Mouse (Mus musculus): Measurements from ENCODE around the gene Znrd1as. TPM values are rescaled to one million over a fixed set of nuclear protein-coding genes. Genes with fewer than 3 reads are reported as not detected.
A peak's percentile ranks its signal among the peaks of the same experiment; 100 is the strongest.
"Not testable (repeated sequence)": the region's sequence is repeated elsewhere in the genome, so short reads cannot be mapped to it uniquely, and the experiment has no call there.

The Znrd1as gene
- polyA plus RNA-seq, 1 experiment from 2014 or later: 6.0 TPM

DNA sequence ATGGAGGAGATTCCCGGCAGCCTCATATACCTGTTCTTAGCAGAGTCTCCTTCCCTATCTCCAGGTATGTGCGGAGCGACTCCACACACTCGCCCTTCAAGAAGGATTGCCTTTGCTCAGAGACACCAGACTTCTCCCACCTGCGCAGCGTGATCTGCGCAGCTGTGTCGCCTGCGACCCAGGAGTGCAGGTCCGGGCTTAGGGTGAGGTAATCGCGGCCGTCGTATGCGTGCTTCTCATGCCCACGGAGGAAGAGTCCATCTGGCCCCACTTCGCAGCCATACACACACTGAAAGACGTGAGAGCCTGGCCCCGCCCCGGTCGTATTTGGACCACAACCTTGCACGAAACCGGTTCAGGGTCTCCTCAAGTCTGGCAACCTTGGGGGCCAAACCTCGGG lies 30.1 kb downstream of the Znrd1as start:
- Histone ChIP-seq H3K27me3 (peaks cover 29% of the 10 kb centered on the region), H3K9me3 (replicated peaks) (no peaks in the 10 kb centered on the region), H3K9ac (no peak overlapping the region), H3K36me3 (ENCODE audit: poor library complexity, severe bottlenecking) (no peaks in the 10 kb centered on the region), H3K27ac (no peak overlapping the region), H3K4me2 (peak overlapping the region; percentile 28), H3K4me3 (no peak overlapping the region), H3K4me1 (no peaks in the 10 kb centered on the region)
- 6% methylated on average over 24 of the region's 24 CpGs for WGBS
- no peak for ATAC-seq

DNA sequence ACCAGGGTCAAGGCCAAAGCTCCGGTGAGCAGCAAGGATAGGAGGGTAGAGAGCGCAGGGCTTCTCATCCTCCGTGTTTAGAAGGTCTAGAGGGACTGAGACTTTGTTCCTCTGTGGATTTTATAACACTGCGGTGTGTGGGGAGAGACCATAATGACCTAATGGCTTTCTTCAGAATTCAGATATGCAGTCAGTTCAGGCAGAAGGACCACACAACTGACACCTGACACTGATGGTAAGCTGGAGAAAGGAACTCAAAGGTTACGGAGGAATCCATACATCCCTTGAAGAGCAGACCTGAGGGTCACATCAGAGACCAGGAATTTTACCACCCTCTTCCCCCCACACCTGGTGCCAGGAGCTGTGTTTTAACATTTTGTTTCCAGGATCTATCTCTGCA lies 31.0 kb downstream of the Znrd1as start, which contains the start of gene H2-M5:
H2-M5 (minus strand) TSS at position 101 of the 400 bp plus-strand sequence.
- no peak within 1 kb of the TSS for H3K27ac ChIP-seq
- peaks cover 29% of the 10 kb centered on the region for H3K27me3 ChIP-seq
- no peak within 1 kb of the TSS for H3K9ac ChIP-seq
- H3K4me3 ChIP-seq: no peak within 1 kb of the TSS
- no peaks in the 10 kb centered on the region for H3K9me3 ChIP-seq (replicated peaks)
- ATAC-seq: no peak
- no peaks in the 10 kb centered on the region for H3K4me1 ChIP-seq
- no peaks in the 10 kb centered on the region for H3K36me3 ChIP-seq (ENCODE audit: poor library complexity, severe bottlenecking)
- H3K4me2 ChIP-seq: peak within 1 kb of the TSS; percentile 28
- 23% methylated on average over 5 of the region's 5 CpGs for WGBS

GRCm38 (mm10) chr17:36990630-36991029 lies 32.2 kb downstream of the Znrd1as start:
- not testable (repeated sequence) for H3K9me3 ChIP-seq (replicated peaks); H3K9ac ChIP-seq; H3K27ac ChIP-seq; H3K36me3 ChIP-seq (ENCODE audit: poor library complexity, severe bottlenecking); H3K4me1 ChIP-seq; ATAC-seq; H3K4me3 ChIP-seq; H3K4me2 ChIP-seq
- WGBS: 93% methylated on average over 6 of the region's 6 CpGs
- H3K27me3 ChIP-seq: peaks cover 29% of the 10 kb centered on the region

GRCm38 (mm10) chr17:36992336-36993104 lies 34.1 kb downstream of the Znrd1as start:
- H3K27me3 ChIP-seq: peaks cover 25% of the 10 kb centered on the region
- H3K27ac ChIP-seq: no peak overlapping the region
- H3K9me3 ChIP-seq (replicated peaks): no peaks in the 10 kb centered on the region
- no peaks in the 10 kb centered on the region for H3K4me1 ChIP-seq
- no peak overlapping the region for H3K4me3 ChIP-seq
- H3K9ac ChIP-seq: no peak overlapping the region
- WGBS: 75% methylated on average over 3 of the region's 3 CpGs
- ATAC-seq: no peak
- no peak overlapping the region for H3K4me2 ChIP-seq
- no peaks in the 10 kb centered on the region for H3K36me3 ChIP-seq (ENCODE audit: poor library complexity, severe bottlenecking)

DNA sequence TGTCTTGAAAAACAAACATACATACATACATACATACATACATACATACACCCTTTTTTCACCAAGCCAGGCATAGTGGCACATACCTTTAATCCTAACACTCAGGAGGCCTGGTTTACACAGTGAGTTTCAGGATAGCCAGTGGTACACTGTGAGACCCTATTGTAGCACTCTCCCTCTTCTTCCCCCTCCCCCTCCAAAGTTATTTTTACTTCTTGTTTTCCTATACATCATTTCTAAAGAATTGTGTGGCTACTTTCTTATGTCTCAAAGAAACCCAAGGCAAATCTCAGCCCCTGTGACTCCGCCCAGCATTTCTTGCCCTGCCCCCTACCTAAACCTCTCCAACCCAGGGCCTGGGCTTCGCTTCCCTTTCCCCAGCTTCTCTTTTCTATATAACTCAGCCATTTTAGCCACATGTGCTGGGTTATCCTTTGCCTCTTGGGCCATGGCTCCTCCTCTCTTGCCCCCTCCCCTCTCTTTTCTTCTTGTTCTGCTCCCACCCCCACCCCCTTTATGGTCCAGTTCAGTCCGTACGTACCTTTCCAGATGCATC lies 35.5 kb downstream of the Znrd1as start:
- Histone ChIP-seq H3K27ac (no peak overlapping the region), H3K27me3 (peaks cover 12% of the 10 kb centered on the region), H3K36me3 (ENCODE audit: poor library complexity, severe bottlenecking) (no peaks in the 10 kb centered on the region), H3K4me1 (no peaks in the 10 kb centered on the region), H3K9ac (no peak overlapping the region), H3K4me3 (no peak overlapping the region), H3K4me2 (no peak overlapping the region), H3K9me3 (replicated peaks) (no peaks in the 10 kb centered on the region)
- WGBS: 86% methylated on average over 4 of the region's 4 CpGs
- ATAC-seq: no peak

DNA sequence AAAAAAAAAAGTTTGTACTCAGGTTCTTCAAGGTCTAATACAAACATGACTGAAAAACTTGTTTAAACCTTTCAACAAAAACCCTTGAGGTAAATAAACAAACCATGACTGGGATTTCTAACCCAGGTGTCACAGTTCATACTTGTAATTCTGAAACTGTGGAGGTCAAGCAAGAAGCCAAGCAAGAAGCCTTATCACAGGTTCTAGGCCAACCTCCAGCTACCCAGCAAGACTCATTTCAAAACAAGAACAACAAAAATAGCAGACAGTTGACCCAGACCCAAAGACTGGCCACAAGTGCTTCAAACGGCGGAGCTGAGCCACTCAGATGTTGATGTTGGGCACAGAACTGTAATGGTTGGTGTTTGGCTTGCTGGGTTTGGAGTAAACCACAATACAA lies 36.1 kb downstream of the Znrd1as start:
- Histone ChIP-seq H3K27me3 (peaks cover 5% of the 10 kb centered on the region), H3K9ac (no peak overlapping the region), H3K4me1 (no peaks in the 10 kb centered on the region), H3K4me3 (no peak overlapping the region), H3K36me3 (ENCODE audit: poor library complexity, severe bottlenecking) (no peaks in the 10 kb centered on the region), H3K4me2 (no peak overlapping the region), H3K27ac (no peak overlapping the region), H3K9me3 (replicated peaks) (no peaks in the 10 kb centered on the region)
- no peak for ATAC-seq
- 87% methylated on average over 2 of the region's 2 CpGs for WGBS

GRCm38 (mm10) chr17:36995448-36995847 lies 37.1 kb downstream of the Znrd1as start:
- Histone ChIP-seq H3K27ac (no peak overlapping the region), H3K9me3 (replicated peaks) (no peaks in the 10 kb centered on the region), H3K27me3 (no peaks in the 10 kb centered on the region), H3K36me3 (ENCODE audit: poor library complexity, severe bottlenecking) (no peaks in the 10 kb centered on the region), H3K4me3 (no peak overlapping the region), H3K4me2 (no peak overlapping the region), H3K9ac (no peak overlapping the region), H3K4me1 (no peaks in the 10 kb centered on the region)
- WGBS: 48% methylated on average over 3 of the region's 3 CpGs
- no peak for ATAC-seq

DNA sequence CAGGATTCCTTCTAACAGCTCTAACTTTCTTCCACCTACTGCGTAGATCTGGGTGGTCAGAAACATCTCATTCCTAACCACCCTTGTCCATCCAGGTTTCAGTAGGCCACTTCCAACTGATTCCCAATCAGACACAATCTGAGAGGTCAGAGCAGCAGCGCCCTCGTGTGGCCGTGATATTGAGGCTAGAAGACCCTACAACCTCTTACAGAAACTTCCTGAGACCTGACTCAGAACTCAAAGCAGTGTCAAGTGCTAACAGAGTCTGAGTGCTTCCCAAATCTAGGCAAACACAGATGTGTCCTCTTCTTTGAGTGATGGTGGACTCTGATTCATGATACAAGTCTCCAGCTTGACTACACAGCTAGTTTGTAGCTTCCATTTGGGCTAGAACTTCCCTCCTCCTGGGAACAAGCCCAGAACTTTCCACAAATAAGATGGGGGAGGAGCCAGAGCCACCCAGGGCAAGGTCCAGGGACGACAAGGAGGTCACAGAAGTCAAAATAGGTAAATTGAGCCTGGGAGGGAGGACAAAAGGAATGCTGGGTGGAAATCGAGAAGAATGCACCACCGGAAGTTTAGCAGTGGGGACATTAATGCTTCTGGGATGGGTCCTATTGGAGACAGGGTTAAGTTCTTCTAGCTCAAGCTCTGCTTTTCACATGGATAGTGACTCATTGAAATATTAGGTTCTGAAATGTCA lies 38.8 kb downstream of the Znrd1as start:
- Histone ChIP-seq H3K4me3 (no peak overlapping the region), H3K9me3 (replicated peaks) (no peaks in the 10 kb centered on the region), H3K9ac (no peak overlapping the region), H3K36me3 (ENCODE audit: poor library complexity, severe bottlenecking) (no peaks in the 10 kb centered on the region), H3K27me3 (no peaks in the 10 kb centered on the region), H3K4me2 (no peak overlapping the region), H3K4me1 (no peaks in the 10 kb centered on the region), H3K27ac (no peak overlapping the region)
- WGBS: 32% methylated on average over 7 of the region's 7 CpGs
- ATAC-seq: peak; percentile 57; the same call in 1 of the 2 replicates

- WGBS: 75% methylated on average over 2 of the region's 2 CpGs
- H3K27ac ChIP-seq: no peak overlapping the region
- no peak overlapping the region for H3K4me3 ChIP-seq
- no peaks in the 10 kb centered on the region for H3K9me3 ChIP-seq (replicated peaks)
- no peak overlapping the region for H3K4me2 ChIP-seq
- no peaks in the 10 kb centered on the region for H3K27me3 ChIP-seq
- ATAC-seq: no peak
- no peaks in the 10 kb centered on the region for H3K36me3 ChIP-seq (ENCODE audit: poor library complexity, severe bottlenecking)
- H3K9ac ChIP-seq: no peak overlapping the region
- no peaks in the 10 kb centered on the region for H3K4me1 ChIP-seq
Measured at GRCm38 (mm10) chr17:36998477-36998876, 40.1 kb downstream of the Znrd1as start.

- no peaks in the 10 kb centered on the region for H3K27me3 ChIP-seq
- peak within 1 kb of the TSS; percentile 83; the same call in 1 of the 2 replicates for H3K4me3 ChIP-seq
- 95% methylated on average over 7 of the region's 7 CpGs for WGBS
- H3K4me2 ChIP-seq: peak within 1 kb of the TSS; percentile 70
- H3K27ac ChIP-seq: no peak within 1 kb of the TSS
- H3K36me3 ChIP-seq (ENCODE audit: poor library complexity, severe bottlenecking): peaks cover 12% of the 10 kb centered on the region
- peaks cover 14% of the 10 kb centered on the region for H3K4me1 ChIP-seq
- H3K9me3 ChIP-seq (replicated peaks): no peaks in the 10 kb centered on the region
- ATAC-seq: no peak
- H3K9ac ChIP-seq: no peak within 1 kb of the TSS
Measured at GRCm38 (mm10) chr17:37000863-37001262, 42.5 kb downstream of the Znrd1as start, which contains the start of gene Zfp57. Zfp57 (plus strand) TSS chr17:37001163.

GRCm38 (mm10) chr17:37002364-37003330 lies 44.3 kb downstream of the Znrd1as start:
- H3K4me3 ChIP-seq: peak overlapping the region; percentile 83
- H3K4me2 ChIP-seq: peak overlapping the region; percentile 70
- H3K36me3 ChIP-seq (ENCODE audit: poor library complexity, severe bottlenecking): peaks cover 29% of the 10 kb centered on the region
- no peaks in the 10 kb centered on the region for H3K9me3 ChIP-seq (replicated peaks)
- WGBS: under 1% methylated on average over 49 of the region's 49 CpGs
- peak overlapping the region; percentile 98 for H3K9ac ChIP-seq
- H3K4me1 ChIP-seq: peaks cover 18% of the 10 kb centered on the region
- ATAC-seq: peak; percentile 90
- peak overlapping the region; percentile 96 for H3K27ac ChIP-seq
- H3K27me3 ChIP-seq: no peaks in the 10 kb centered on the region
